Mouse (Mus musculus) forebrain, embryonic 13.5 days (tissue): ENCODE data around the gene Wnt3. TPM values are rescaled to one million over a fixed set of nuclear protein-coding genes. Genes with fewer than 3 reads are reported as not detected.

Source experiments
- ATAC-seq: fragments of 200-750 bp; cut with Nextera tagmentation; 2 replicates; pipeline ENCODE4 v1.8.0; 2017
- H3K27ac ChIP-seq: fragments of 300-500 bp; sonication (generic); 2 replicates; pipeline ENCODE4 v1.5.1; 2015; ENCODE audit warnings: inconsistent platforms, mild to moderate bottlenecking, moderate library complexity
- H3K27me3 ChIP-seq: fragments of 300-500 bp; sonication (generic); 2 replicates; pipeline ENCODE4 v1.6.1; 2015; ENCODE audit warnings: mild to moderate bottlenecking, inconsistent platforms
- H3K36me3 ChIP-seq: fragments of 300-500 bp; sonication (generic); 2 replicates; pipeline ENCODE4 v1.6.1; 2015; ENCODE audit warnings: mild to moderate bottlenecking, inconsistent platforms; ENCODE audit not compliant: poor library complexity, severe bottlenecking
- H3K4me1 ChIP-seq: fragments of 300-500 bp; sonication (generic); 2 replicates; pipeline ENCODE4 v1.6.1; 2015; ENCODE audit warnings: inconsistent platforms
- H3K4me2 ChIP-seq: fragments of 300-500 bp; sonication (generic); 2 replicates; pipeline ENCODE4 v1.6.1; 2015; ENCODE audit warnings: inconsistent platforms, mild to moderate bottlenecking, moderate library complexity
- H3K4me3 ChIP-seq: fragments of 300-500 bp; sonication (generic); 2 replicates; pipeline ENCODE4 v1.5.1; 2015; ENCODE audit warnings: mild to moderate bottlenecking, inconsistent platforms
- H3K9ac ChIP-seq: fragments of 300-500 bp; sonication (generic); 2 replicates; pipeline ENCODE4 v1.6.1; 2015; ENCODE audit warnings: mild to moderate bottlenecking, inconsistent platforms
- H3K9me3 ChIP-seq: fragments of 300-500 bp; sonication (generic); replicated peaks from 2 replicates; pipeline ENCODE4 v1.6.1; 2016; ENCODE audit warnings: inconsistent platforms
- WGBS: fragments of 180-500 bp; shearing (Covaris S2); methylation state at CpG from one replicate; pipeline ENCODE4 v1.1.7; 2015; 5-methylcytosine and 5-hydroxymethylcytosine counted together
- polyA plus RNA-seq: library from polyadenylated mRNA; unstranded; fragments of >200 nt; fragmentation: Nextera tagmentation; extraction: Ambion mirVana; gene quantifications from 2 replicates; pipeline ENCODE4 v1.2.1, GENCODE M21; 2015

Gene Wnt3
- polyA plus RNA-seq, 1 experiment from 2014 or later: 6.5 TPM

GRCm38 (mm10) chr11:103801128-103801527, 27.2 kb downstream of the Wnt3 start:
- no peak overlapping the region for H3K4me3 ChIP-seq
- H3K36me3 ChIP-seq: no peaks in the 10 kb centered on the region
- no peak for ATAC-seq
- 79% methylated on average over 9 of the region's 9 CpGs for WGBS
- H3K9ac ChIP-seq: no peak overlapping the region
- H3K27me3 ChIP-seq: peaks cover 52% of the 10 kb centered on the region
- H3K4me1 ChIP-seq: no peaks in the 10 kb centered on the region
- H3K27ac ChIP-seq: no peak overlapping the region
- H3K9me3 ChIP-seq: 0 out of 2 replicates have a peak, but pooled peaks cover 3% of the 10 kb centered on the region
- no peak overlapping the region for H3K4me2 ChIP-seq

- Histone ChIP-seq H3K36me3 (no peaks in the 10 kb centered on the region), H3K4me3 (no peak overlapping the region), H3K4me1 (peaks cover 16% of the 10 kb centered on the region), H3K9ac (no peak overlapping the region), H3K27ac (no peak overlapping the region), H3K4me2 (no peak overlapping the region), H3K9me3 (0 out of 2 replicates have a peak, but pooled peaks cover 3% of the 10 kb centered on the region), H3K27me3 (peaks cover 59% of the 10 kb centered on the region)
- WGBS: 90% methylated on average over 11 of the region's 11 CpGs
- no peak for ATAC-seq
Measured at GRCm38 (mm10) chr11:103804126-103804525, 30.2 kb downstream of the Wnt3 start.

GRCm38 (mm10) chr11:103804804-103805203, 30.9 kb downstream of the Wnt3 start:
- 90% methylated on average over 4 of the region's 4 CpGs for WGBS
- Histone ChIP-seq H3K9me3 (0 out of 2 replicates have a peak, but pooled peaks cover 3% of the 10 kb centered on the region), H3K9ac (no peak overlapping the region), H3K4me2 (no peak overlapping the region), H3K27me3 (peaks cover 65% of the 10 kb centered on the region), H3K4me1 (peaks cover 23% of the 10 kb centered on the region), H3K4me3 (no peak overlapping the region), H3K27ac (no peak overlapping the region), H3K36me3 (no peaks in the 10 kb centered on the region)
- no peak for ATAC-seq

GRCm38 (mm10) chr11:103807966-103808365, 34.0 kb downstream of the Wnt3 start:
- peak; percentile 46 for ATAC-seq
- 37% methylated on average over 12 of the region's 12 CpGs for WGBS
- Histone ChIP-seq H3K9ac (no peak overlapping the region), H3K27me3 (peaks cover 81% of the 10 kb centered on the region), H3K4me2 (peak overlapping the region; percentile 96), H3K4me1 (peaks cover 37% of the 10 kb centered on the region), H3K27ac (peak overlapping the region; percentile 40; the same call in 1 of the 2 replicates), H3K9me3 (0 out of 2 replicates have a peak, but pooled peaks cover 3% of the 10 kb centered on the region), H3K36me3 (no peaks in the 10 kb centered on the region), H3K4me3 (no peak overlapping the region)

GRCm38 (mm10) chr11:103808771-103809610, 35.0 kb downstream of the Wnt3 start:
- Histone ChIP-seq H3K4me3 (peak overlapping the region; percentile 55), H3K9ac (peak overlapping the region; percentile 80), H3K4me2 (peak overlapping the region; percentile 96), H3K27me3 (peaks cover 91% of the 10 kb centered on the region), H3K27ac (peak overlapping the region; percentile 31; the same call in 1 of the 2 replicates), H3K4me1 (peaks cover 37% of the 10 kb centered on the region), H3K36me3 (no peaks in the 10 kb centered on the region), H3K9me3 (0 out of 2 replicates have a peak, but pooled peaks cover 3% of the 10 kb centered on the region)
- ATAC-seq: no peak
- WGBS: 2% methylated on average over 29 of the region's 29 CpGs

- peak; percentile 69 for ATAC-seq
- Histone ChIP-seq H3K4me2 (peak overlapping the region; percentile 96), H3K9ac (peak overlapping the region; percentile 80), H3K4me3 (peak overlapping the region; percentile 55), H3K27me3 (peaks cover 94% of the 10 kb centered on the region), H3K27ac (0 out of 2 replicates have a peak overlapping the region, but pooled peaks have one; percentile 19), H3K9me3 (0 out of 2 replicates have a peak, but pooled peaks cover 3% of the 10 kb centered on the region), H3K4me1 (peaks cover 37% of the 10 kb centered on the region), H3K36me3 (no peaks in the 10 kb centered on the region)
- WGBS: under 1% methylated on average over 64 of the region's 107 CpGs
Measured at GRCm38 (mm10) chr11:103809611-103810598, 36.0 kb downstream of the Wnt3 start.

GRCm38 (mm10) chr11:103810631-103811030, 36.7 kb downstream of the Wnt3 start:
- Histone ChIP-seq H3K27ac (no peak overlapping the region), H3K36me3 (no peaks in the 10 kb centered on the region), H3K27me3 (peaks cover 92% of the 10 kb centered on the region), H3K4me2 (peak overlapping the region; percentile 96), H3K4me3 (peak overlapping the region; percentile 55), H3K4me1 (peaks cover 37% of the 10 kb centered on the region), H3K9me3 (0 out of 2 replicates have a peak, but pooled peaks cover 3% of the 10 kb centered on the region), H3K9ac (peak overlapping the region; percentile 80; the same call in 1 of the 2 replicates)
- WGBS: 7% methylated on average over 12 of the region's 12 CpGs
- 0 out of 2 replicates have a peak, but pooled peaks have one; percentile 2 for ATAC-seq

- Histone ChIP-seq H3K9ac (no peak overlapping the region), H3K27ac (no peak overlapping the region), H3K4me3 (no peak overlapping the region), H3K27me3 (peaks cover 89% of the 10 kb centered on the region), H3K9me3 (no peaks in the 10 kb centered on the region), H3K36me3 (no peaks in the 10 kb centered on the region), H3K4me2 (peak overlapping the region; percentile 96; the same call in 1 of the 2 replicates), H3K4me1 (peaks cover 37% of the 10 kb centered on the region)
- WGBS: 32% methylated on average over 25 of the region's 25 CpGs
- ATAC-seq: no peak
Measured at GRCm38 (mm10) chr11:103811246-103811645, 37.3 kb downstream of the Wnt3 start.

GRCm38 (mm10) chr11:103814808-103815207, 40.9 kb downstream of the Wnt3 start:
- H3K9ac ChIP-seq: no peak overlapping the region
- no peaks in the 10 kb centered on the region for H3K9me3 ChIP-seq
- no peak for ATAC-seq
- H3K36me3 ChIP-seq: peaks cover 4% of the 10 kb centered on the region; the same call in 1 of the 2 replicates
- H3K4me2 ChIP-seq: no peak overlapping the region
- H3K4me1 ChIP-seq: peaks cover 14% of the 10 kb centered on the region
- 44% methylated on average over 3 of the region's 3 CpGs for WGBS
- H3K27ac ChIP-seq: no peak overlapping the region
- H3K27me3 ChIP-seq: peaks cover 54% of the 10 kb centered on the region
- no peak overlapping the region for H3K4me3 ChIP-seq

GRCm38 (mm10) chr11:103815986-103816385, 42.0 kb downstream of the Wnt3 start:
- Histone ChIP-seq H3K27me3 (peaks cover 45% of the 10 kb centered on the region), H3K9ac (no peak overlapping the region), H3K4me2 (no peak overlapping the region), H3K4me1 (peaks cover 5% of the 10 kb centered on the region), H3K36me3 (peaks cover 4% of the 10 kb centered on the region), H3K27ac (no peak overlapping the region), H3K4me3 (no peak overlapping the region), H3K9me3 (no peaks in the 10 kb centered on the region)
- WGBS: 85% methylated on average over 13 of the region's 13 CpGs
- no peak for ATAC-seq

GRCm38 (mm10) chr11:103816719-103817118, 42.8 kb downstream of the Wnt3 start:
- Histone ChIP-seq H3K27me3 (peaks cover 38% of the 10 kb centered on the region), H3K9me3 (no peaks in the 10 kb centered on the region), H3K27ac (no peak overlapping the region), H3K4me3 (no peak overlapping the region), H3K4me1 (no peaks in the 10 kb centered on the region), H3K9ac (no peak overlapping the region), H3K4me2 (no peak overlapping the region), H3K36me3 (peaks cover 8% of the 10 kb centered on the region)
- WGBS: 86% methylated on average over 8 of the region's 8 CpGs
- no peak for ATAC-seq
